Mouse (Mus musculus): ENCODE results near the gene Zp1.

Zp1 gene

DNA sequence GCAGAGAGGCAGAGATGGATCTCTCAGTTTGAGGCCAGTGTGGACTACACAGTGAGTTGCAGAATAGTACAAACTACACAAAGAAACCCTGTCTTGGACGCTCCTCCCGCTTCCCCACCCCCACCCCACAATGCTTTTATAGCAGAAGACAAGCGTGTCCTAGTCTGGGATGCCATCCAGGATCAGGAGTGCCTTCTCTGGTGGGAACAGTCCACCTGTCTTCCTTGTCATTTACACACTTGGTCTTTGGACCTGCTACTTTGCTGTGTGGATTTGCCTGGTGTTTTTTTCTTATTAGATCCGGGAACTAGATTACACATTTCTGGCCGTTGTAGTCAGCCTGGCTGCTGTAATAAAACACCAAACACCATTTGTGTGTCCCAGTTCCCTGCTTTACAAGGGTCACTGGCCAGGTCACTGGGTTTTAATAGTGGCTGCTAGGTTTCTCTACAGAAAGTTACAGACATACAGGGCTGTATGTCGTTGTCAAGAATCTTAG is 5.7 kb upstream of the Zp1 start:
- no peak for DNase-seq (ENCODE audit: low read depth in 1 of 2, low spot score in 2 of 2)

DNA sequence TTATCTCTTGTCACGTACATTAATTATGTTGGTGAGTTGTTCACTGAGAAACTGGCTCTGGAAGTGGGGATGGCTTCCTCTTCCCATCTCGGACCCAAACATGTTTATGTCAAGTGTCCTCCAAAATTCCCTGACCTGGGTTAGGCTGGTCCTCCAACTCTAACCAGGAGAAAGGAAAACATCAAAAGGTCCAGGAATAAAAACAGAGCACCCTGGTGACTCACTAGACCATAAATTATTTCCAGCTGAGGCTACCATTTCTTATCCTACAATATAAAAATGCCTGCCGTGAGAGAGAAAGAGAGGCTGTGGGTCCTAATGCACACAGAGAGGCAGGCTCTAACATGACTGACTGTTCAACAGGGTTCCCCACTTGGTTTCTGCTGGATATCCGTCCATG is 3.8 kb upstream of the Zp1 start:
- no peak for DNase-seq (ENCODE audit: low read depth in 1 of 2, low spot score in 2 of 2)

DNA sequence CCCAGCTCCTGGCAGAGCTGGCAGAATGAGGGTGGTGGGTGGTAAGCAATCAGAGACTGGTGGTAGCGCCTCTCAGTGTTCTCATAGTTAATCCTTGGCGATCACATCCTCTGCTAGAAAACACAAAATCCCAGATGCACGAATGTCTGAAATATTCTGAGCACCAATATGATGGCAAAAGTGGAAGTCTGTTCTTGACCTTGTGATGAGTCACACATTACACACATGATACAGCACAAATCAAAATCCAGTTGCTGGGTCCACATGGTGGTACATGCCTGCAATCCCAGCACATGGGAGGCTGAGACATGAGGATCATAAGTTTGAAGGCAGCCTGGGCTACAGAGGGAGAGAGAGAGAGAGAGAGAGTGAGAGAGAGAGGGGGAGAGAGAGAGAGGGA is 626 bp upstream of the Zp1 start:
- no peak for DNase-seq (ENCODE audit: low read depth in 1 of 2, low spot score in 2 of 2)

DNA sequence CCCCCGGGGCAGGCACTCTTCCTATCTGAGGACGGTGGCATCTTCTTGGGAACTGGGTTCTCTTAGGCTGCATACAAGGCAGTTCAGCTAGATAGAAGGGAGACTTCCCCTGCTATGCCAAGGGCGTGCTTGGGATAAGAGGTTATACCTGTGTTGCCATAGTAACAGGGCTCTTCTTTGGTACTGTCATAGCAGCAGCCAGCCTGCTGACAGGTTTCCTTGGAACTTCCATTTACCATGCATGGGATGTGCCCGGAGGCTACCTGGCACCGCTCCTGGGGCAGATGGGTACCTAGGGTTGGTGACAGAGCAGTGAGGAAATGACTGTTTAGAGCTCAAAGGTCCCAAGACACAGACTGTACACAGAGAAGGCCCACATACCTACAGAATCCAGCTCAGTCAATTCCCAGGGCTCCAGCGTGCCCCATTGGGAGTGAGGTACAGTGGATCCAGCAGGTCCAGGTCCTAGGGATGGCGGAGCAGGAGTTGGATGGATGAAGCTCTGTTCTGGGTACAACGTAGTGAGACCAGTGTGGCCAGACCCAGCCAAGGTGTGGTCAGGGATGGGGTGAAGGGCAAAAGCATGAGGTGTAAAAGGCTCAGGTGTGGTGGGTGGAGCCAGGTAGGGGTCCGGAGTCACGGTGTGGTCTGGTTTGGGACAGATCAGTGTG is 2.0 kb downstream of the Zp1 start:
- DNase-seq (ENCODE audit: low read depth in 1 of 2, low spot score in 2 of 2): no peak

DNA sequence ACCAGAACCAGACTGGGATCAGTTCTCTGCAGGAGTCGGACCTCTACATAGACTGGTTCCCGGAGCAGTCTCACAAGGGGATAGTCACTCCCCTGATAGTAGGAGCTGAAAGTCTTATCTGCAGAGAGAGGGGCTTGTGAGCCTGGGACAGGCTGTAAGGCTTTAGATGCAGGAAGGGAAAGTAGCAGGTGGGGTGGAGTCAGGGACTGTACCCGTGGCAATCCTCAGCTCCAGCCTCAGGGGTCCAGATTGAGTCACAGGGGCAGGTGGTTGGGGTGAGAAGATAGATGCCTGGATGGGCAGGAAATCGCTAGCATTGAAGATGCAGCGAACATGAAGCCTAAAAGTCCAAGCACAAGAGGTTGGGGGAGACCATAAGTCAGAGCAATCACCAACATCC is 3.9 kb downstream of the Zp1 start:
- no peak for DNase-seq (ENCODE audit: low read depth in 1 of 2, low spot score in 2 of 2)

DNA sequence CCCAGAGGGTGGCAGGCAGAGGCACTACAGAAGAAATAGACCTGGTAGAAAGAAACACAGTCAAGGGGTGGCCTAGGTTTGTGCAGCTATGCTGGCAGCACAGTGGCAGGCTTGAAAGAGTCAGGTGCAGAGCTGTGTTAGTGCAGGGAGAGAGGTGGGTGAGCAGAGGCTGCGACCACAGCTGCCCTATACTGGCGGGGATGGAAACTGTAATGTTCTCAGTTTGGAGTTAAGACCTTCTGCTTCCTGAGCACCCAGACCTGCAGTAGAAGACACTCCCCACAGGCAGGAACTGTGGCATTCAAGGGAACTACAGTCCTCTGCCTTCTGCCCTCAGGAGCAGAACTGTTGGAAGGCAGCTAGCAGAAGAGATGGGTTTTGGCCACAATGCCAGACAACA is 5.6 kb downstream of the Zp1 start:
- no peak for DNase-seq (ENCODE audit: low read depth in 1 of 2, low spot score in 2 of 2)

DNA sequence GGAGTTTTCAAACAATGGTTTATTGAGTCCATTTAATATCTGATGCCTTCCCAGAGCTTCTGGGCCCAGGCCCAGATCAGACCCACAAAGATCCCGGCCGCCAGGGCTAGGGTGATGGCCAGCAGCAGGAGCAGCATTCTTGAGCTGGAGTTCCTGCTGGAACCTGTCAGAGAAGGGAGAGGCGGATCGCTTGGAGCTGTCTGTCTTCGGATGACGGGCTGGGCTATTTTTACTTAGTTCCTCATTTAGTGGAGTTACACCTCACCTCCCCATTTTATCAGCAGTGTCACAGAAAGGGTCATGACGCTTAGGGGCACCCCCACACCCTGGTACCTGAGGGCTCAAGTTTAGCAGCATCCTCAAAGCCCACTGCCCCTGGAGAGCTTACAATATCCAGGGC is 6.1 kb downstream of the Zp1 start:
- DNase-seq (ENCODE audit: low read depth in 1 of 2, low spot score in 2 of 2): no peak

DNA sequence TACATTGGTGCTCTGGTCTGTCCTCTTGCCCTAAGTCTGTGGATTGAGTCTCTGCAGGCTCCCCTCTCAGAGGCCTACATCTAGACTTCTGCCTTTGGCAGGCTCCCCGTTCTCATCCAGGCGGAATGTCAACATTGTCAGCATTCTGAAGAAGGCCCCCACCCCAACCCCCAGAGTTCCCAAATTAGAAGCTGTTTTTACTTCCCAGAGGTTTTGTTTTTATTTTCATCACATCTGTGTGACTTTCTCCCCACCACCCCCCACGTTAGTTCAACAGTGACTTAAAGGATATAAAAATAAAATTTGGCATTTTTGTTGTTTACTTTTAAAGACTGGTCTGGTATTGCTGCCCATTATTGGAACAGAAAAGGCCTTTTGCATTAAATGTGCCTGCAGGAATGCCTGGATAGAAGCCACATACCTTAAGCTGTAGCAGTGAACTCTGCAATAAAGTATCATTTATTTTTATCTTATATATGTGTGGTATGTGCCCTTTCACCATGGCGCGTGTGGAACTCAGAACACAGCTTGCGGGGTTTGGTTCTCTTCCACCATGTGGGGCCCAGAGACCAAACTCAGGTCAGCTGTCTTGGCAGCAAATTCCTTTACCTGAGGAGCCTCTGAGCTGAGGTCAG is 11.2 kb downstream of the Zp1 start:
- DNase-seq (ENCODE audit: low read depth in 1 of 2, low spot score in 2 of 2): no peak

DNA sequence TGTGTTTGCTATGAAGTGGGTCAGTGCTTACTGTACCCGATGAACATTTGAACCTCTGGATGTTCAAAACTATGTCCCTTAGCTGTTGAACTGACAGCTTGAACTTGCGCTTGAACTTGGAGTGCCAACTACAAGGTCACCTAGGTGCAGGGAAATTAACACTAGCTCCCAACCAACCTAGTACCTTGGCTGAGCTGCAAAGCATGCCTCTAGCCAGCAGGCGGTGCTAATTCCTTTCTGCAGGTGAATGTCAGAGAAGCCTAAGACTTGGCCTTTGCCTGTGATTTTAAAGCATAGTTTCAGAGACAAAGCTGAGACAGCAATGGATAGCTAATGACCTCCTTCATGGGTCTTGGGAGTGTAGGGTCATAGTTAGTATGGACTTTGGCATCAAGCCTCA is 12.5 kb downstream of the Zp1 start:
- DNase-seq (ENCODE audit: low read depth in 1 of 2, low spot score in 2 of 2): peak in 1 of 2 experiments; percentile 22

DNA sequence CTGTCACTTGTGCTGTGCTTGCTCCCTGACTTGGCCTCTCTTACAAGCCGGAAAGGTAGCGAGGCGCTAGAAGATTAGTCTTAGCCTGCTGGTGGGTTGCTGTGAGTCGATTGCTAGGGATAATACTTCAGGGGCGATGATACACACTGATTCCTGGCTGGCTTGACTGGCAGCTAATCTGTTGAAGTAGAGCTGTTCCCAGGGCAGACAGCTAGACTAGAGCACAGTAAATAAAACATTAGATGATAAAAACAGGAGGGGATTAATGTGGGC is 14.8 kb downstream of the Zp1 start:
- DNase-seq (ENCODE audit: low read depth in 1 of 2, low spot score in 2 of 2): no peak

DNA sequence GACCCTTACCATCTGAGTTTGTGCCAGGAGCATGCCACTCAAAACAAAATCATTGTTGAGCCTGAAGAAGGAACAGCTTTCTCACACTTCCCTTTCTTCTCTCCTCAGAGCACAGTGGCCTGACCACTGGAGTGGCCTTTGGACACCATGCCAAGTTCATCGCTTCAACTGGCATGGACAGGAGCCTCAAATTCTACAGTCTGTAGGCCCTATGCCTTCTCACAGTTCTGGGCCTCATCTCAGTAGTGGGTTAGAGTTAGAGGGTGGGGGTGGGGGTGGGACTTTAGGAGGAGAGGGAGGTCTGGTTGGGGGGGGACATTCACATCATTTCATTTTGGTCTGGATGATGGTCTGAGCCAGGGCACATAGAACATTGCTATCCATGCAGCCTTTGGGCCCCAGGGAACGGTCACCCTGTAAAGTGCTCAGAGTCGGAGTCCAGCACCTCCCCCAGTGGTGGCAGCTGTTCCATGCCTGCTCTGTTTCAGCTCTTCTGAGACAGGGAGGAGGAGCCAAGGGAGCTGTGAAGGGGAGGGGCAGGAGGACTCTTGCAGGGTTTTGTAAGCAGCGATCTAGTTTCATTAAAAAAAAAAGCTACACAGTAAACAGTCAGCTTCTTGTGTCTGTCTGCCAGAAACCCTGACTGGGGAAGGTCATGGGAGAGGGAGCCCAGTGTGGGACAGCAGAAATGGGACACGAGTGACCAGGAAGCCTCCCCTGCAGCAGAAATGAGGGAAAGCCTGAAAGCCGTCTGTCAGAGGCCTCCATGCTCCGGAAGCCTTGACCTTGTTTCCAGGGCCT is 15.3 kb downstream of the Zp1 start:
- DNase-seq (ENCODE audit: low read depth in 1 of 2, low spot score in 2 of 2): no peak

DNA sequence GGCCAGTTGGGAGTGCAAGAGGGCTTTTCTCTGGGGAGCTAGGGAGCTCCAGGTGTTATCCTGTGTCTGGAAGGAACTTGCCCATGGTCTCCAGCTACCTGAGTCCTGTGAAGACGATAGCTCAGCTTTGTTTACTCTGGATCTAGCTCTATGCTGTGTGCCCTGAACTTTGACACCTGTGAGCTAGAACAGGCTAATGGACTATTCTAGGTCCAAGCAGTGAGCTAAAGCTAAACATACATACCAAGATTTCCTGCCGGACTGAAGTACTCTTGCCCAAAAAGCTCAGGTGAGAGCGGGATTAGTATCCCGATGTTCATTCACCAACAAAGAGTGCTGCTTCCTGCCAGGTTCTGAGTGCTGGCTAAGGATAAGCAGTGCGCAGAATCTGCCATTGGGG is 15.9 kb downstream of the Zp1 start:
- DNase-seq (ENCODE audit: low read depth in 1 of 2, low spot score in 2 of 2): no peak

DNA sequence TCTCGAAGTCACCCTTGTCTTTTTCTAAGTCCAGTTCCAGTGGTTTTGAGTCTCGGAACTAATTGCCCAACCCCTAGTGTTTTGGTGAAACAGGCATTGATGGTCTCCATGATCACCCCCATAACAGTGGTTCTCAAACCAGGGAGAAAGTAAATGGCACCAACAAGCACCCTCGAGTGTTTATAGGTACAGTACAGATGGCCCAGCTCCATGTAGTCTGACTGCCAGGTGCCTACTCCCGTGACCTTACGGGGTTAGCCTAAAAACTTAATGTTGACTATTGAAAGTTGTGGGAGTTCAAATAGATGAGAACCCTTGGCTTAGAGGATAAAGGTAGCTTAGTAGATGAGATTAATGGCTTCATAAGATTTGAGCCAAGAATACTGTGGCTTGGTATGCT is 19.4 kb downstream of the Zp1 start:
- no peak for DNase-seq (ENCODE audit: low read depth in 1 of 2, low spot score in 2 of 2)

DNA sequence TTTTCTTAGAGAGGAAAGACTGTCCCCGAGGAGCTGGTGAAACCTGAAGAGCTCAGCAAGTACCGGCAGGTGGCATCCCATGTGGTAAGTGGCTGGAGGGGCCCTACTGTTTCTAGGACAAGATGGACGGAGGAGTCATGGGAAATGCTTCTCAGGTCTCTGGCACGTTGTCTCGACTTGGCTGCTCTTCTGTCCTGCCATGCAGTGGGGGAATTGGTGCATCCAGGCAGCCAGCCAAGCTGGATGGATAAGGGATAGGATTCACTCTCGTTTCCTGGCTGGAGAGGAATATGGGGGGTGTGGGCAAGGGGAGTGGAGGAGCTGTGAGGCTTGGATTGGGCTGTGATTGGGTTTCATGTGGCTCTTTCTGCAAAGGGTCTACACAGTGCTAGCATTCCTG is 20.1 kb downstream of the Zp1 start:
- DNase-seq (ENCODE audit: low read depth in 1 of 2, low spot score in 2 of 2): no peak

DNA sequence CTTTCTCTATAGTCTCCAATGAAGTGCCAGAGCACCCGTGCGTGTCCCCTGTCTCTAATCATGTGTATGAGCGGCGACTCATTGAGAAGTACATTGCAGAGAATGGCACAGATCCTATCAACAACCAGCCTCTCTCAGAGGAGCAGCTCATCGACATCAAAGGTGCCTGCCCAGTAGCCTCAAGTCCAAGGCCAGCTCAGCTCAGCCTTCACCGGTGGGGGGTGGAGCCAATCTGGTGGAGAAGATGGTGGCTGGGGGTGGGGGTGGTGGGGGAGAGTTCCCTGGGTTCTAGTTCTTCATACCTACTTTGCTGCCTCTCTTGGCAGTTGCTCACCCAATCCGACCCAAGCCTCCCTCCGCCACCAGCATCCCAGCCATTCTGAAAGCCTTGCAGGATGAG is 22.9 kb downstream of the Zp1 start:
- DNase-seq (ENCODE audit: low read depth in 1 of 2, low spot score in 2 of 2): no peak

DNA sequence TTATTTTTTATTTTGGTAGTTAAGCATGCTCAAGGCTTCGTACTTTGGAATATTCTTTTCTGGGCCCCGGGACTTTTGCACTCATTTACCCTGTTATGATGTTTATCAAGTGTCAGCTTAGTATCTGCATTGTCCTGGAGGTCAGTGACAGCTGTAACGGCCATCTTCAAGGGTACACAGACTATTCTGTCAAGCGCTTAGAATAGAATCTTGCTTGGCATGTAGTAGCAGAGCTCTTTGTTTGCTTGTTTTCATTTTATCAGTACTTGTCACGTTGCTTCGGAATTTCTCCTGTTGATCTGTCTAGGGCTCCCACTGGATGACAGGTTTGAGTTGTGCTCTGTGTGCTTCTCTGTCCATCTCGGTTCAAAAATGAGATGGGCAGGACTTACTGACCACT is 23.6 kb downstream of the Zp1 start:
- no peak for DNase-seq (ENCODE audit: low read depth in 1 of 2, low spot score in 2 of 2)

DNA sequence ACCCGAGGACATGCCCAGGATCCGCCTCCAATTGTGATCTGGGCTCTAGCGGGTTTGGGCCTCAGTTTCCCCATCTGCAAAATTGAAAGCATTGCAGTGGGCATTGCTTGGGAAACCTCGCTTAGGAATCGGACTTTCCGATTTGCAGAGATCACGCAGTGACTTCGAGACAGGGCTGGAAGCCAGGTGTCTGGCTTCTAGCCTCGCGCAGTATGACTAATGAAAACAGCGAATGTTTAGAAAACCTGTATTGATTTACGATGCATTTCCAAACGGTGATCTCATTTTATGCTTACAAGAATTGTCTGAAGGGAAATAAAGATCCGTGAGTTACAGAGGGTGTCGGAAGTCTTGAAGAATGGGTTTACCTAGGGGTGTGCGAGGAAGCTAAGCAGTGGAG is 24.7 kb downstream of the Zp1 start:
- no peak for DNase-seq (ENCODE audit: low read depth in 1 of 2, low spot score in 2 of 2)

DNA sequence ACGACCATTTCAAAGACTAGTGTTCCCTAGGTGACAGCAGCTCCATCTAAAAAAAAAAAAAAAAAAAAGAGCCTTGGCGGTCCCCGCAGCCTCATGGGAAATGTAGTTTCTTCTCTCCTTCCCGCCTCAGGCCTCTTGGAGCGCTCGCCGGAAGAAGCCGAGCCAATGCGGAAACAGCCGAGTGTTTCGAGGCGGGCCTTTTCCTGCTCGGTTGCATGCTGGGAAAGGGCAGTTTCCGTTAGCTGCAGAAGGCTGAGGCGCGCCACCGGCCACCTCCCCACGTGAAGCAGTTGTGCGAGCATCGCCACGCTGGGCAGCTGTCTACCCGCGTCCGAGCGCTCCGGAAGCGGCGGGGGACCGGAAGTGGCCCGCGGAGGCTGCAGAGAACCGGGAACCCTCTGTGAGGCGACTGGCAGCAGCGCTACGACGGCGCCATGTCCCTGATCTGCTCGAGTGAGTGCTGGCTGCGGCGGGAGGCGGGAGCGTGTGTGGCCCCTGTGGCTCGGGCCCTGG is 25.4 kb downstream of the Zp1 start, which contains the start of gene Prpf19:
Gene Prpf19 (plus strand): TSS at position 216 of the 513 bp plus-strand sequence.
- peak; percentile 88 to 91 for DNase-seq (ENCODE audit: low read depth in 1 of 2, low spot score in 2 of 2)

DNA sequence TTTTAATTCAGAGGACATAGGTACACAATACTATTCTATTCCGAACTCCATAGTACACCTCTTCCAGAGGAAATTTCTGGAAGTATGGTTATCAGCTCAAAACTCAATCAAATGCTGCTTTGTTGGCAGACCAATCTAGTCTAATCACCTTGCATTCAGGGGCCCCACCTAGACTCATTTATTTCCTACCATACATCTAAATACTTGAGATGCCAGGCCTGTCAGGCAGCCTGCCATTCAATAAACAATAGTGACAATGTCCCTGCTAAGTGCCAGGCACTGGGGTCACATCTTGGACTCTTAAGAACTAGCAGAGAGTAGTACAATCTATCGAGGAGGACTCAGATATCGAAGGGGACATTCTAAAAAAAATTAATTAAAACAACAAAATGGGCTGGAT is 28.2 kb downstream of the Zp1 start:
- no peak for DNase-seq (ENCODE audit: low read depth in 1 of 2, low spot score in 2 of 2)

DNA sequence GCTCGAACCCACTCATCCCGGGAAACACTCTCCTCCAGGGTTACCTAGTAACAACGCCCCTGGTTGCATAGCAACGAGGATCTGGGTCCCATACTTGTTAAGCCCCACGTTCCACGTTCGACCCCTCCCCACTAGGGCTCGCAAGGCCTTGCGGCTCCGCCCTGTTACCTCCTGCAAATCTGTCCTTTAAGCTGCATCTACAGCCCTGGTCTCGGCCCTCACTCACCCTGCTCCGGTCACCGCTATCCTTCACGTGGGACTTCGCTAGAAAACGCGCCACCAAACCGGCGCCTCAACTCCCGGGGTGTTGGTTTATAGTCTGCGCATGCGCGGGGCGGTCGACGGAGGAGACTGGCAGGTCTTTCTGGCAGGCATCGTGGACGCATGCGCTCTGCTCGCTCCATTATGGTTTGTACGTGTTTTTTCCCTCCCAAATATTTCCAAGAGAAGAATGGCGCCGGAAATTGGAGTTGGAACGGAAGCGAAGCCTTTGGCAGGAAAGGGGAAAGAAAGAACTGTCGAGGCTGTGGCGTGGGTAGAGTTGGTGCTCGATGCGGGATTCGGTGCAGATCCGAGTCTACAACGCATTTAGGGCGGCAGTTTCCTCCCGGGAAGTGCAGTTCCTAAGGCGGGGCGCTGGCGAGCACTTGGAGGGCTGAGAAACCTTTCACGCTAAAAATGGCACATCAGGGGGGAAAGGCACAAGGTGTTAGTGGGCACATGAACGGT is 38.8 kb downstream of the Zp1 start, which contains the start of gene Tmem109:
Gene Tmem109 (minus strand): TSS at position 576 of the 729 bp plus-strand sequence.
- DNase-seq (ENCODE audit: low read depth in 1 of 2, low spot score in 2 of 2): peak; percentile 68 to 80

DNA sequence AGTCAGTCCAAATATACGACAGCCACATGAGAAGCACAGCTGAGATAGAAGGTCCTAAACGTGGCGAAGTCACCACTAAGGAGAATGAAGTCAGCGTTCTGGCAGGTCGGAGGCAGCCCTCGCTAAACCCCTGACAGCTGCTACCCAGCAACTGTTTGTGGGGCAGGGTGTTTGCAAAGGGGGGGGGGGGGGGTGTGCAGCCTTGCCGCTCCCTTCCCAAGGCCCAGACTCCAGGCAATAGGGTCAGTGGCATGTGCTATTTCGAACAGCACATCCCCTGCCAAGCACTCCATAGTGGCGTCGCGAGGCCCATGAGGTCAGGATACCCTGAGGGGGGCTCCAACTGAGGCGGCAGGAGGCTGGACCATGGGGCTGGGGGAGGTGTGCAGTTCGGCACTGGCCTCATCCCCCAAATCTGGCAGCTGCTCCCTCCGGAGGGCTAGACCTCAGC is 39.4 kb downstream of the Zp1 start:
- no peak for DNase-seq (ENCODE audit: low read depth in 1 of 2, low spot score in 2 of 2)
